Mouse (Mus musculus) forebrain, embryonic 12.5 days (tissue): ENCODE data around the gene Gse1. TPM values are rescaled to one million over a fixed set of nuclear protein-coding genes. Genes with fewer than 3 reads are reported as not detected.
A peak's percentile ranks its signal among the peaks of the same experiment; 100 is the strongest.

Experiments used
- ATAC-seq: fragments of 200-750 bp; cut with Nextera tagmentation; 2 replicates; pipeline ENCODE4 v1.8.0; 2017; ENCODE audit warnings: moderate TSS enrichment; ENCODE audit not compliant: low FRiP score
- H3K27ac ChIP-seq: fragments of 300-500 bp; sonication (generic); 2 replicates; pipeline ENCODE4 v1.5.1; 2016; ENCODE audit warnings: mild to moderate bottlenecking
- H3K27me3 ChIP-seq: fragments of 300-500 bp; sonication (generic); 2 replicates; pipeline ENCODE4 v1.6.1; 2016; ENCODE audit warnings: mild to moderate bottlenecking
- H3K36me3 ChIP-seq: fragments of 300-500 bp; sonication (generic); replicated peaks from 2 replicates; pipeline ENCODE4 v1.6.1; 2016; ENCODE audit warnings: mild to moderate bottlenecking
- H3K4me1 ChIP-seq: fragments of 300-500 bp; sonication (generic); 2 replicates; pipeline ENCODE4 v1.6.1; 2016
- H3K4me2 ChIP-seq: fragments of 300-500 bp; sonication (generic); 2 replicates; pipeline ENCODE4 v1.6.1; 2016; ENCODE audit warnings: mild to moderate bottlenecking, moderate library complexity
- H3K4me3 ChIP-seq: fragments of 300-500 bp; sonication (generic); replicated peaks from 2 replicates; pipeline ENCODE4 v1.5.1; 2016; ENCODE audit warnings: mild to moderate bottlenecking
- H3K9ac ChIP-seq: fragments of 300-500 bp; sonication (generic); 2 replicates; pipeline ENCODE4 v1.6.1; 2016; ENCODE audit warnings: mild to moderate bottlenecking
- H3K9me3 ChIP-seq: fragments of 300-500 bp; sonication (generic); 2 replicates; pipeline ENCODE4 v1.6.1; 2016
- WGBS: fragments of 180-500 bp; shearing (Covaris S2); methylation state at CpG from one replicate; pipeline ENCODE4 v1.1.7; 2016; 5-methylcytosine and 5-hydroxymethylcytosine counted together
- polyA plus RNA-seq: library from polyadenylated mRNA; unstranded; fragments of >200 nt; fragmentation: Nextera tagmentation; extraction: Ambion mirVana; gene quantifications from 2 replicates; pipeline ENCODE4 v1.2.1, GENCODE M21; 2016

Gse1 gene
- polyA plus RNA-seq, 1 experiment from 2014 or later: 20.4 TPM

DNA sequence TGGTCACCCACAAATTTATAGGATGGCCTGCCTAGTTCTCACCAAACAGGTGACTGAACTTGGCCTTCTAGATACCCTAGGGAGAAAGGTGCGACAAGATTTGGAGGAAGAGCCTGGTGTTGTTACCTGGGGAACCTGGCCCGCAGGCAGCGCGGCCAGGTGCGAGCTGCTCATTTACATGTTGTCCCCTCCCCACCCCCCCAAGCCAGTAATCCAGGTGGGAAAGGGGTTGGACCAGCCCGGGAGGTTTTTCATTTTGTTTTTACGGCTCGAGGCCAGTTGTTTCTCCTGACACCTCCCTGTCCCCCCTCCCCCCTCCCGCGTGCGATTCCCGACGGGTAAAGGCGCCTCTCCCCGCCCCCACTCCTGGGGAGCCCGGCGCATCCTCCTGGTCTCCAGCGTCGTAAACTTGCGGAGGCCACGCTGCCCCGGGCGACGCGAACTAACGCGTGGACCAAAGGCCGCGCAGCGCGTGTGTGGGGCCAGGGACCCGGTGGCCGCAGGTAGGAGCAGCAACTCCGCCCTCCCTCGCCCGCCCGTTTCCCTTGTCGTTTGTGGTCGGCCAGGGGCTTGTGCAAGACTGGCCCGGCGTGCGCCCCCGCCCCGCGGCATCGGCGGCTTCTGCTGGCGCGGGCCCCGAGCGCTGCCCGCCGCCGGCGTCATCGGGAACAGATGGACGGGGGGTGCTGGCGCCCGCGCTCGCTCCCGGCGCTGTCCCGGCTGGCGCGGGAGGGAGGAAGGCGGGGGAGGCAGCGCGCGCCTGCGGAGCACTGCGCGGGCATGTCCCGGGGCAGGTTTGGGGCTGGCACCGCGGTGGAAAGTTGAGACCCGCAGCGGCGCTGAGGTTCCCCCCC, 307.4 kb downstream of the Gse1 start:
- no peaks in the 10 kb centered on the region for H3K36me3 ChIP-seq
- WGBS: under 1% methylated on average over 72 of the region's 79 CpGs
- peak overlapping the region; percentile 68 for H3K4me3 ChIP-seq
- peak overlapping the region; percentile 99 for H3K27ac ChIP-seq
- peak overlapping the region; percentile 85 for H3K9ac ChIP-seq
- no peak for ATAC-seq
- peaks cover 98% of the 10 kb centered on the region for H3K4me1 ChIP-seq
- H3K27me3 ChIP-seq: 0 out of 2 replicates have a peak, but pooled peaks cover 6% of the 10 kb centered on the region
- H3K9me3 ChIP-seq: no peaks in the 10 kb centered on the region
- H3K4me2 ChIP-seq: peak overlapping the region; percentile 93

GRCm38 (mm10) chr8:120536306-120537206, 308.3 kb downstream of the Gse1 start:
- Histone ChIP-seq H3K4me3 (peak overlapping the region; percentile 68), H3K4me1 (peaks cover 98% of the 10 kb centered on the region), H3K36me3 (no peaks in the 10 kb centered on the region), H3K9ac (peak overlapping the region; percentile 85), H3K27me3 (0 out of 2 replicates have a peak, but pooled peaks cover 6% of the 10 kb centered on the region), H3K9me3 (no peaks in the 10 kb centered on the region), H3K4me2 (peak overlapping the region; percentile 93), H3K27ac (peak overlapping the region; percentile 99)
- WGBS: under 1% methylated on average over 61 of the region's 61 CpGs
- peak; percentile 12 for ATAC-seq

GRCm38 (mm10) chr8:120537207-120537817, 309.1 kb downstream of the Gse1 start:
- Histone ChIP-seq H3K36me3 (no peaks in the 10 kb centered on the region), H3K9me3 (no peaks in the 10 kb centered on the region), H3K9ac (peak overlapping the region; percentile 85), H3K27me3 (0 out of 2 replicates have a peak, but pooled peaks cover 6% of the 10 kb centered on the region), H3K4me3 (peak overlapping the region; percentile 68), H3K4me2 (peak overlapping the region; percentile 93), H3K4me1 (peaks cover 98% of the 10 kb centered on the region), H3K27ac (peak overlapping the region; percentile 99)
- peak; percentile 25 for ATAC-seq
- WGBS: under 1% methylated on average over 71 of the region's 79 CpGs

DNA sequence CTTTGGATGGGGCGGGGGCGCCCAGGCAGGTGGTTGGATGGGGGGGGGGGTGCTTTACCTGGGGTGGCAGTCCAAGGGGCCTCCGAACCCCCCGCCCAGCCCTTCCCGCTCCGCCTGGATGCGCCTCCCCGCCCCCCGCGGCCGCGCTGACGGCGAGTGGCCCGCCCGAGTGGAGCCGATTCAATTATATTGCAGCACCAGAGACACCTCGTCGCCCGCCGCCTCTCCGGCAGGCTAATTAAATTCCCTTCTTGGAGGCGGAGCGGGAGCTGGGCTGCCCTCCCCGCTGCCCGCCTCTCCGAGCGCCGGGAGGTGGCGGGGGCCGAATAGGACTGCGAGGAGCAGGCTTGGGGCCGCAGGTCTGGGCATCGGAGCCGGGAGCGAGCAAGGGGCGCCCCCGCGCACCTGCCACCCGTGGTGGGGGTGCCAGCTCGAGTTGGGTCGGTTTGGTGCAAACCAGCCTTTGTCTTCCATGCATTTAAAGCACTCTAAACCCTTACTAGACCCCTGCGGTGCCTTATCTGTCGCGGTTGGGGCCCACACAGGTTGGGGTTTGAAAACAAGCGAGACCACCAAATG, 309.7 kb downstream of the Gse1 start:
- Histone ChIP-seq H3K27me3 (0 out of 2 replicates have a peak, but pooled peaks cover 11% of the 10 kb centered on the region), H3K27ac (peak overlapping the region; percentile 99), H3K4me1 (peaks cover 98% of the 10 kb centered on the region), H3K9me3 (no peaks in the 10 kb centered on the region), H3K4me2 (peak overlapping the region; percentile 93), H3K4me3 (peak overlapping the region; percentile 68), H3K36me3 (no peaks in the 10 kb centered on the region), H3K9ac (peak overlapping the region; percentile 85)
- peak; percentile 59 for ATAC-seq
- WGBS: under 1% methylated on average over 45 of the region's 46 CpGs

DNA sequence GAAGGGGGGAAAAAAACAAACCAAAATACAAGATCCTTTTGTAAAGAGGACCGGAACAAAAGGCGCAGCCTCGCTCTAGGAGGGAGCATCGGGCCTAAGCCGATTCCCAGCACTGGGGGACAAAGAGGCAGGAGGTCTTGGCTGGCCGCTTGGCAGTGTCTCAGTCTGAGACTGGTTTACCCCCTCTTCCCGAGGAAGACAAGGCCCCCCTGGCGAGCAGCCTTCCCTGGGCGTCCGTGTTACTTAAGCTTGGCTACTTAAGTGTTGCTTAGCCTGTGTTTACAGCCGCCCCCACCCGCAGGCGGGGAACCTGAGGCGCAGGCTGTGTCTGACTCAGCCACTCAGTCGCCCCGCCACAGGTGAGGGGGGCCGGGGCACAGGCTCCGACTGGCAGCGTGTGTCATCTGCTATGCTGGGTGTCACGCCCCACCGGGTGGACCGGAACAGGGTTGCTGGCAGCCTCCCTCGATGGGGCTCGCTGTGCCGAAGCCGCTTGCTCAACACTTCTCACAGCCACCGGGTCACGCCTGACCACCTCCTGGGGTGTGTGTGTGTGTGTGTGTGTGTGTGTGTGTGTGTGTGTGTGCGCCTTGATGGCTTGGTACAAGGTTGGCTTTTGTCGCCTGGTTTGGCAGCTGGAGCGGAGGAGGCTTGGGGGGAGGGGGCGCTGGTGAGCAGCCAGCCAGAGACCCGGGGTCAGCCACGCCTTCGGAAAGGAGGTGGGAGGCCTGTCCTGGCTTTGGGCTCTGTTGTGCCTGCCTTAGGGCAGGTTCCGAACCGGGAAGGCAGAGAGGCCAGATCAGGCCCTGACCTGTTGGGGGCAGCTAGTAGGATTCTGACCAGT, 310.4 kb downstream of the Gse1 start:
- peak; percentile 28 for ATAC-seq
- Histone ChIP-seq H3K4me2 (peak overlapping the region; percentile 93), H3K4me3 (peak overlapping the region; percentile 68), H3K36me3 (no peaks in the 10 kb centered on the region), H3K9me3 (no peaks in the 10 kb centered on the region), H3K9ac (peak overlapping the region; percentile 85), H3K27me3 (0 out of 2 replicates have a peak, but pooled peaks cover 11% of the 10 kb centered on the region), H3K27ac (peak overlapping the region; percentile 99), H3K4me1 (peaks cover 98% of the 10 kb centered on the region)
- under 1% methylated on average over 37 of the region's 37 CpGs for WGBS

DNA sequence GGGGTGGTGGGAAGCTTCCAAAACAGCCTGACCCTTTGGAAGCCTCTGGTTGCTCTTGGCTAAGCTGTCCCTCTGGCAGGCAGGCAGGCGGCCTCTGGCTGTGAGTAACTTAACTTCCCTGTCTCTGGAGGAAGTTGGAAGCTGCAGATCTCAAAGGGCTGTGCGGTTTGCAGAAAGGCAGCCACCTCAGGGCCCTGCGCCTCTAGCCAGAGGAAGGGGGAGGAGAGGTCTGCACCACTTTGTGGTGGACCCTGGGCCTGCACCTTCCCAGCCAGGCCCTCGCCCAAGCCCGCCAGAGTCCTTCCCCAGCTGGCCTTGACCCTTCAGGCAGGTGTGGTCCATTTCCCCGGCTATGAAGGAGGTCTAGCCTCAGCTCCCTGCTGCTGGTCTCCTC, 311.1 kb downstream of the Gse1 start:
- WGBS: 33% methylated on average over 6 of the region's 6 CpGs
- no peak for ATAC-seq
- Histone ChIP-seq H3K4me1 (peaks cover 98% of the 10 kb centered on the region), H3K4me3 (peak overlapping the region; percentile 68), H3K36me3 (no peaks in the 10 kb centered on the region), H3K27me3 (0 out of 2 replicates have a peak, but pooled peaks cover 5% of the 10 kb centered on the region), H3K9me3 (no peaks in the 10 kb centered on the region), H3K9ac (peak overlapping the region; percentile 85), H3K4me2 (peak overlapping the region; percentile 93), H3K27ac (peak overlapping the region; percentile 99)

- Histone ChIP-seq H3K27ac (peak overlapping the region; percentile 99), H3K4me3 (peak overlapping the region; percentile 68), H3K9ac (peak overlapping the region; percentile 85), H3K4me1 (peaks cover 91% of the 10 kb centered on the region), H3K4me2 (peak overlapping the region; percentile 93), H3K36me3 (no peaks in the 10 kb centered on the region), H3K9me3 (no peaks in the 10 kb centered on the region), H3K27me3 (0 out of 2 replicates have a peak, but pooled peaks cover 5% of the 10 kb centered on the region)
- no peak for ATAC-seq
- 26% methylated on average over 23 of the region's 23 CpGs for WGBS
These were observed 311.7 kb downstream of the Gse1 start for GRCm38 (mm10) chr8:120539775-120540625.

DNA sequence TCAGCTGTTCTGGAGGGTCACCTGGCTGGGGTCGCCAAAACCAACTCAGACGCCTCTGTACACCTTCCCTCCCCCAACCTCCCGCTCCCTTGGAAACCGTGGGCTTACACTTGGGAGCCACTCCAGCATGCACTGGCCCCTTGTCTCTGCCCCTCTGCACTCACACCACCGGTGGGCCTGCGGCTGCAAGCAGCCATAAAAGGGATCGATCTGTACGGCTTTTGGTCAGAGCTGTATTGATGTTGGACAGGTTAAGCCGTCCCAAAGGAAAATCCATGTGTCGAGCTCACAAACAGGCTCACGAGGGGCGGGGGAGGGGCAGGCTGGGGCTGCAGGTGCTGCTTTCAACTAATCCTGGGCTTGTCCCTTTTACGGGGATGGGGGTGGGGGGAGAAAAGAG, 314.7 kb downstream of the Gse1 start:
- Histone ChIP-seq H3K9me3 (no peaks in the 10 kb centered on the region), H3K4me3 (no peak overlapping the region), H3K4me2 (peak overlapping the region; percentile 21), H3K4me1 (peaks cover 92% of the 10 kb centered on the region), H3K27me3 (0 out of 2 replicates have a peak, but pooled peaks cover 5% of the 10 kb centered on the region), H3K27ac (peak overlapping the region; percentile 51; the same call in 1 of the 2 replicates), H3K9ac (peak overlapping the region; percentile 36), H3K36me3 (no peaks in the 10 kb centered on the region)
- 13% methylated on average over 13 of the region's 13 CpGs for WGBS
- ATAC-seq: no peak

- Histone ChIP-seq H3K9ac (no peak overlapping the region), H3K4me3 (no peak overlapping the region), H3K4me1 (peaks cover 92% of the 10 kb centered on the region), H3K27ac (peak overlapping the region; percentile 51), H3K4me2 (peak overlapping the region; percentile 21), H3K27me3 (0 out of 2 replicates have a peak, but pooled peaks cover 5% of the 10 kb centered on the region), H3K9me3 (no peaks in the 10 kb centered on the region), H3K36me3 (no peaks in the 10 kb centered on the region)
- no peak for ATAC-seq
- 64% methylated on average over 8 of the region's 8 CpGs for WGBS
These were observed 315.3 kb downstream of the Gse1 start for GRCm38 (mm10) chr8:120543416-120544055.

DNA sequence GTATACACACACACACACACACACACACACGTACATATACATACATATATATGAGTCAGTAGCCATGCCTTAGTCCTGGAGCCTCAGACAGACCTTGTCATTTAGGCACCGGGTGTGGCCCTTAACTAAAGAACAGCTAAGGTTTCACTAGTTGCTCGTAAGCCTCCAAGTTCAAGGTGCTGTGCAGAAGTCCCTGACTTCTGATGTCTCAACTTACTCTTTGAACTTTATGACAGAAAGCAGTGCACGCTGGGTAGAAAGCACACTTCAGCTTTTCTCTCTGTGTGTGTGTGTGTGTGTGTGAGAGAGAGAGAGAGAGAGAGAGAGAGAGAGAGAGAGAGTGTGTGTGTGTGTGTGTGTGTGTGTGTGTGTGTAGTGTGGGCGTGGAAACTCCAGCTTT, 315.9 kb downstream of the Gse1 start:
- H3K27ac ChIP-seq: no peak overlapping the region
- H3K9me3 ChIP-seq: no peaks in the 10 kb centered on the region
- H3K4me3 ChIP-seq: no peak overlapping the region
- no peak for ATAC-seq
- 0 out of 2 replicates have a peak, but pooled peaks cover 5% of the 10 kb centered on the region for H3K27me3 ChIP-seq
- WGBS: 92% methylated on average over 5 of the region's 5 CpGs
- H3K4me1 ChIP-seq: peaks cover 92% of the 10 kb centered on the region
- no peaks in the 10 kb centered on the region for H3K36me3 ChIP-seq
- no peak overlapping the region for H3K4me2 ChIP-seq
- no peak overlapping the region for H3K9ac ChIP-seq
